16 mouse cellular contexts compared by ENCODE assay signal in genomic region chr12:31965517-31966212, GRCm38 (mm10). TPM values are rescaled to one million over a fixed set of nuclear protein-coding genes. Genes with fewer than 3 reads are reported as not detected.
A peak's percentile ranks its signal among the peaks of the same experiment; 100 is the strongest.
DNase-seq lines count a peak whose midpoint lies in the region; ATAC-seq lines count a peak whose summit lies in the region.
"Had no signal": no experiment of that assay in that cellular context is flagged by ENCODE, and none has a peak within 500 bp of the region (broad histone marks: within the 10 kb centered on the region; RNA-seq: fewer than 3 reads in every experiment).

No protein-coding gene starts in this region.

- no peaks in the 10 kb centered on the region for H3K36me3 ChIP-seq in limb, embryonic 15.5 days

- H3K27ac ChIP-seq in limb, embryonic 15.5 days = 0 out of 2 replicates have a peak overlapping the region, but pooled peaks have one; percentile 5
- H3K27ac ChIP-seq: hindbrain, embryonic 13.5 days; midbrain, embryonic 13.5 days had no signal

- H3K4me1 ChIP-seq in limb, embryonic 15.5 days = no peaks in the 10 kb centered on the region
- H3K4me1 ChIP-seq: hindbrain, embryonic 13.5 days had no signal

- no peaks in the 10 kb centered on the region for H3K9me3 ChIP-seq in limb, embryonic 15.5 days
- H3K9me3 ChIP-seq: hindbrain, embryonic 13.5 days; midbrain, embryonic 13.5 days had no signal

- no peak overlapping the region for H3K4me3 ChIP-seq in limb, embryonic 15.5 days
- H3K4me3 ChIP-seq: hindbrain, embryonic 13.5 days; midbrain, embryonic 13.5 days had no signal

- peak; percentile 55 for ATAC-seq in frontal cortex, adult (ENCODE audit: low TSS enrichment)
- ATAC-seq in limb, embryonic 15.5 days (ENCODE audit: insufficient number of reproducible peaks, low FRiP score, low TSS enrichment, low read depth) = no peak
- ATAC-seq in activated CD4-positive, CD25-positive, alpha-beta regulatory T cell, adult 4 months = no peak
- ATAC-seq: intestine, embryonic 16.5 days; midbrain, embryonic 13.5 days had no signal

- no peak overlapping the region for H3K9ac ChIP-seq in limb, embryonic 15.5 days
- H3K9ac ChIP-seq: hindbrain, embryonic 13.5 days; midbrain, embryonic 13.5 days had no signal

- WGBS in limb, embryonic 15.5 days = 56% methylated on average over 12 of the region's 12 CpGs

- no peak for DNase-seq in frontal cortex, postnatal 36 days (ENCODE audit: low spot score in 2 of 2)
- peak; percentile 36 for DNase-seq in spleen, adult 12 weeks (ENCODE audit: low spot score)
- DNase-seq in spleen, adult 18-20 months = no peak
- DNase-seq in kidney, postnatal 25 days = no peak
- no peak for DNase-seq in spleen, postnatal 10 days (ENCODE audit: low spot score in 2 of 2)
- DNase-seq: B cell, adult 2 months; cerebellum, adult 2 months; heart, adult 18-20 months; lung, adult 18-20 months; lung, postnatal 4 days had no signal

- H3K27me3 ChIP-seq in limb, embryonic 15.5 days = no peaks in the 10 kb centered on the region
- H3K27me3 ChIP-seq: hindbrain, embryonic 13.5 days; midbrain, embryonic 13.5 days had no signal

- H3K4me2 ChIP-seq in limb, embryonic 15.5 days = no peak overlapping the region
- H3K4me2 ChIP-seq: hindbrain, embryonic 13.5 days; midbrain, embryonic 13.5 days had no signal

RNA-seq across cellular contexts. Expression of gene Hbp1, which starts 15.3 kb away (rescaled TPM):
- polyA plus RNA-seq in limb, embryonic 15.5 days (2015; fragmentation: Nextera tagmentation; extraction: Ambion mirVana) = 132 and 137 TPM in 2 replicates
- polyA plus RNA-seq in activated CD4-positive, CD25-positive, alpha-beta regulatory T cell, adult 4 months (2017; shearing (Covaris generic)) = 100 to 1,000 TPM in 1 of 2 experiments, 10 to 100 TPM in 1; 96.5 to 144 TPM
